Mouse (Mus musculus) mesoderm, embryonic 11.5 days (tissue): ENCODE measurements at regions not wholly inside any gene's neighbourhood (a gene's known extent, or its start where the extent isn't known, plus 50 kb on each side); places are given as distances from the start of the nearest gene placed in this dataset.

Source experiments
- DNase-seq: peaks from one replicate; pipeline ENCODE4 v3.0.0-alpha.2; 2012; ENCODE audit warnings: low read depth, low spot score

DNA sequence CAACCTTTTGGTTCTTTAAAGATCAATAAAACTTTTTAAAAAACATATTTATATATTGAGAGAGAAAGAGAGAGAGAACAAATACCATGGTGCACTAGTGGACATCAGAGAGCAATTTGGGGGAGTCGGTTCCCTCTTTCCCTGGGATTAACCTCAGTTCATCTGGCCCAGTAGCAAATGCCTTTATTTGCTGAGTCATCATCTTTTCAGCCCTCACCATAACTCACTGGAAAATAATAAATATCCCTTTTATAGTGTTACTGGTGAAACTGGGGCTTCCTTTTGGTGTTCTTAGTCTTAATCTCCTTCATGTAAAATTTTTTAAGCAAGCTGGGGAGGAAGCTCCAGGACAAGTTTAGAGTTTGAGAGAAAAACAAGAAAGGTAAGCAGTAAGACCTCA lies 105.3 kb upstream of the Arg1 start:
- DNase-seq, result no peak

DNA sequence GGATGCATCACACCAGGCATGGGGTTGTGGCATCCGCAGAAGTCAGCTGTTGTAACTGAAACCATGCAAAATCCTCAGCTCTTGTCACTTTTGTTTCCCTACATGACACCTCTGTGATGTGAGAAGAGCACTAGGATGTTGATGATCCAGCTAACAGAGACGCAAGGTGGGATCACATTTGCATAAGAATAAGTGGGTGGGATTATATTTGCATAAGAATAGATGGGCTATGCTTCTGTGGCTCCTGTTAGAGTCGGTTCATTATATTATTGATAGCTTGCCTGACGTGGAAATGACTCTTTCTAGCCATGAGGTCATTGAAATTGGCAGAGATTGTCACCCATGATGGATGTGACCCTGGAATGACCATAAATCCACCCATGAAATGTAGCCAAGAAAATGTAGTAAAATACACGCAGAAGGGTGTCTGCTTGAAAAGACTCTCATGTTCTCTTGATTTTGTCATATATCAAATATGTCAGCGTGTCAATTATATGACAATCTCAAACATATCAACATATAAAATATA lies 102.2 kb upstream of the Arg1 start:
- DNase-seq, result peak; percentile 23

DNA sequence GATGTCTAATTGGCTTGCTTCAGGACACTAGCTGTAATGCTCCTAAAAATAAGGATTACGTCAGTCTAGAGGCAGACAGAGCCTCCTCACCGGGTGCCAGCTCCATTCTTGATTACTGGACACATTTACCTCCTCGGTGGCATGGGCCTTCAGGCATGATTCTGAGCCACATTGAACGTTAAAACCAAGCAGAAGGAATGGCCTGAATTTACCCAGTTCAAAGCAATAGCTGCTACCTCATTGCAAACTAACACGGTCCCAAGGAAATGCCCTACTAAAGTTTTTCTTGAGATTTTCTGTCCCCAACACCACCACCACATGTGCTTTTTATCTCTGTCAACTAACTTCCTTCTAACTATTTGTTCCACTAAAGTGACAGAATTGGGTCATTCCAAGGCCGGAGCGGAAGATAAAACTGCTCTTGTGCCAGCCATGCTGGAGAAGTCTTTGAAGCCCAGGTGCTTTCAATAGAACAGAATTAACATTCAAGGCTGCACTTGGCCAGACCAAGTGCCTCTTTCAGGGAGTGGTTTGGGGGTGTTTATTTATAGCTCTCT lies 96.4 kb upstream of the Arg1 start:
- DNase-seq, result no peak

DNA sequence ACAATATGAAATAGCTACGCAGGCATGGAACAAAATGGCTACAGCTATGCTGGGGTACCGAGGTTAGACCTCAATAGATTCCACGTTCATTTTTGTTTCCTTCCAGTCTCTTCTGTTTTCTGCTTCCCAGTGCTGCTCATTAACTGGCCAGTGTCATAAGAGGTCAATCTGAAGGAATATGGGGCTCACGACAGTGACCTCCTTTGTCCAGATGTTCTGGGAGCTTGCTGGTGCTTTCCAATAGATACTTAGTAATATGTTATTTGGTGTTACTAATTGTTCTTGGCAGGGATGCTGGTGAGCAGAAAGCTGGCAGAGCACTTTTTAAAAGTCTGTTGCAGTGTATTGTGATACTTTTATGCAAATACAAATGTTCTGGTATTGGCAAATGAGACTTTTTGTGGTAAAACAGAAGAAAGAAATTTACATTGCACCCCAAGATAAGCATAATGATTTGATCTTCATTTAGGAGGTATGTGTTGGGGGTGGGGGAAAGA lies 95.8 kb upstream of the Arg1 start:
- no peak for DNase-seq

DNA sequence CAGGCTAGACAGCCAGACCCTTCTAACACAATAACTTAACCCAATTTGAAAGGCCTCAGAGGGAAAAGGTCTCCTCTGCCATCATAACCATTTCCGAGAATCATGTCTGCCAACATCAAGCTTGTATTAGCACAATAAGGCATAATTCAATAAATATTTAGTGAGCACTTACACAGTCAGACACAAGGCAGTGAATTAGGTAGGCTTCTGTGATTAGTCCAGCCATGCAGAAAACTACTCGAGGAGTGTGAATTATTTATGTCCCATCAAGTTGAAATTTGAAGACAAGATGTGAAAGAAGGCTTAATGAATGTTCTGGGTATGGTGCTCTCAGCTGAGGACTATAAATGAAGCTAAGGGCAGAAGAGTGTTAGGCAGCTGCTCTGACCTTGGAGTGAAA lies 91.7 kb upstream of the Arg1 start:
- DNase-seq, result no peak

DNA sequence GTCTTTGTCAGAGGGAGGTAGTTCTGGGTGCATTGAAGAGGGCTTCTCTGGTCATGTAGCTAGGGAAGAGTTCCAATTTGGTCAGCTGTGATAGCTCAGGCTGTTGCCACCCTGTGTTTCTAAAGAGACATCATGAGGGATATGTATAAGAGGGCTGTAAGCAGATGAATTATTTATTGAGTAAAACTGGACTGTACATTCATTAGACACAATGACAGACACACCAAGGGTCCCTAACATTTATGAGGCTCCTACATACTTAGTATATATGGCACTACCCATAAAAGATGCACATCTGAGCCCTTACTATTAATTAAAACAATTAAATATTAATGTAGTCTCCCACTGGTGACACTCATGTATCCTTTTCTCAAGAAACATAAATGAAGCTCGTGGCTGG lies 90.6 kb upstream of the Arg1 start:
- DNase-seq, result no peak

DNA sequence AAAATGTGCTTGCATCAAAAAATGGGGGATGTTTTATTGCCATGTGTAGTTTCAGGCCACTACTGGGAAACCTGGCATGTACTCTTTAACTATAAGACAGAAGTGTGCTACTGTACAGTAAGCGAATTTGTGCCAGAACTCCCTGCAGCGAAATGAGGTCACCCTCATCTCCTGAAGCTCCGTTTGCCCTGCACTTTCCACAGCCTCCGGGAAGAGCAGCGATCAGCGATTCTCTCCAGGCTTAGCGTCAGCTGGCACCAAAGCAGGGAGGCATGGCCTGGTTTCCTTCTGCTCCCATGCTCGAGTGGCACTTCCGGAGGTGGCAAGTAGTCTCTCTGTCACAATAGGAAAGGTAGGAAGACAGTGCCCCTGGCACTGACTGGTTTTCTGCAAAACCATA lies 88.8 kb upstream of the Arg1 start:
- DNase-seq, result no peak

DNA sequence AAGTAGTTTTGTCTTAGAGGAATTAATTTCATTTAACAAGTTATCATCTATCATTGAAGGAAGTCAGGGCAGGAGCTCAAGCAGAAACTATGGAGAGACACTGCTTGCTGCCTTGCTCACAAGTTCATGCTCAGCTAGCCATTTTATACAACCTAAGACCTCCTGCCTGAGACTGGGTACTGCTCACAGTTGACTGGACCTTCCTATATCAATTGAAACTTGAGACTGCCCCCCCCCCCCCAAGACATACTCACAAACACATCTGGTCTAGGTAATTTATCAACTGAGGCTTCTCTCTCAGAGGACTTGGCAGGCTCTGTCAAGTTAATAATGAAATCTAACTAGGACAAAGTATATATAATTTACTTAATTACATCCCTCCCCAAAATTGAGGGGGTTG lies 84.8 kb upstream of the Arg1 start:
- DNase-seq, result no peak

DNA sequence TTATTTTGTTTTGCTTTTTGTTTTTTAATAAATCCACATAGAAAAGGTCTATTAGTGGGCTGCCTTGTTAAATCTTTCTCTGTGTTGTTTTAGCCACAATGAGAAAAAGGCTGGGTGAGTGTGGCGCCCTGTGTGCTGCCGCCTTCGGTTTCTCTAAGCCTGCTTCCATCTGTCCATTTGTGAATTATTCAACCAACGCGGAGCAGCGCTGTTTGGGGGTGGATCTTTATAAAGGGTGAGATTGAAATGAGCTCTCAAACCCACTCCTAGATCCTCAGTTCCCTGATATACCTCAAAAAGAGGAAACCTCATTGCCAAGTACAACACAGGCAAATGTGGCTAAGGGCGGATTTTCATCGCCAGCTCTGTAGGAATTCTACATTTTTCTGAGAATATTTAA lies 74.0 kb upstream of the Arg1 start:
- DNase-seq, result no peak

DNA sequence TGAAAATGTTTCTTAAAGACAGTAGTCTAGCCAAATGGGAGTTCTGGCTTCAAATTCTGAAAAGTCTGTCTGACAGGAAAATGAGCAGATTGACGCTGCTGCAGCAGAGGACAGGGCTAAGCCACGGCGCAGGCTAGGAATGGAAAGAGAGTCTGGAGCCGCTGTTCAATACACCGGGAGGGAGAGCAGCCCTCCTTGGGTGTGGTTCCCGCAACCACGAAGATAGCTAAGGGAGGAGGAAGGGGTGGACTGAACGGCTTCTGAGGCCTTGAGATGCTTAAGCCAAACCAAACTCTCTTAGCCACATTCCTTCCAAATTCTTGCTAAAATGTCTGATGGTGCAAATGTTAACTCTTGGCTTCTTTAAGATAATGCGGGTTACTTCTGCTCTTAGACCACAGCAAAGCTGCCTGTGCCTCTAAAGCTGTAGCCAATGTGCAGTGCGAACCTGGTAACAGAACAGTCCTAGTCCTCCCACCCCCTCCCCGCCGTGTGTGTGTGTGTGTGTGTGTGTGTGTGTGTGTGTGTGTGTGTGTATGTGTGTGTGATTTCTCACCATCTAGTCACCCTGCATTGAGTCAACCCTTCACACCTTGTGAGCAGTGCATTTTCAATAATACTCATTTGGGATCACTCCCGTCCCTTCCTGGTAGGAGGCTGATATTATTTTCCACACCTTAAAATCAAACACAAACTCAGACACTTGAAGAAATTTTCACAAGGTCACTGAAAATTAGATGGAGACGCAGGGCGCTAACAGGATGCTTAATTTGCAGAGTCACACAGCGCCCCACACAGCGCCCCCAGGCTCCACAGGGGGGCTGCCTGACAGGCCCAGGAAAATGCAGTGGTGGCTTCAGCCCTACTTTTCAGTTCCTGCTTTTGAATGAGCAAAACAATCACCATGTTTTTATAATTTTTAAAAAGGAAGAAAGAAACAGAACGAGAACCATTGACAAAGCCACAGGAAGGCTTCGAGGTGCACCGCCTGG lies 73.2 kb upstream of the Arg1 start:
- DNase-seq, result no peak

DNA sequence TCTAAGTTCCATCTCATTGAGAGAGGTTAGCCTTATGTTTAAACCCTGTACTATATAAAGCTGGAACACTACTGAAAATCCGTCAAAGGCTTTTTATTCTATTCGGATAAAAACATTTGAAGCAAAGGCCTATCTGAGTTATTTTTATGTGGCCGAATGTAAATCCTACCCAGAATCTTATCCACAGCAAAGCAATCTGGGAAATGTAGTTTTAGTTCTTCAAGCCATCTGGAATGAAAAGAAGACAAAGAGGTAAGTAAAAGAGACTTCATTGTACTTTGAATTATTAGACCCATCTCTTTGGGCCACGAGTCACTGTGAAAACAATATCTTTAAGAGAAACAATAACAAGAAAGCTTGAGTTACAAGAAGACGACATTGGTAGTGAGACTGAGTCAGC lies 72.5 kb upstream of the Arg1 start:
- DNase-seq, result no peak

DNA sequence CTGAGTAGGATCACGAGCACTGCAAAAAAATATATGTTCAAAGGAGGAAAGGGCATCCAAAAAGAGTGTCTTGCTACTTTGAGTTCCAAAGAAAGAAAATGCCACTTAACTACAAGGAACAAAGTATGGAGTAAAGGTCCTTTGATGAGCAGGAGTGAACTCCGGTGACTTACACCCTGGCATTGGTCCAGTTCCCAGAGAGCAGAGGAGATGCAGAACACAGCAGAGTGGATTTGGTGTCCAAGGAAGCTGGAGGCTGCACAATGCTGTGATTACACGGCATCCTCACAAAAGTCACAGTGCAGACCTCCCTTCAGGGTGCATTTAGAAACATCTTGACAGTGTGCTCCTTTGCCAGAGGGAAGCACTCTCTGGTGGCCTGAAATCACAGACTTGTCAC lies 70.4 kb upstream of the Arg1 start:
- DNase-seq, result no peak

DNA sequence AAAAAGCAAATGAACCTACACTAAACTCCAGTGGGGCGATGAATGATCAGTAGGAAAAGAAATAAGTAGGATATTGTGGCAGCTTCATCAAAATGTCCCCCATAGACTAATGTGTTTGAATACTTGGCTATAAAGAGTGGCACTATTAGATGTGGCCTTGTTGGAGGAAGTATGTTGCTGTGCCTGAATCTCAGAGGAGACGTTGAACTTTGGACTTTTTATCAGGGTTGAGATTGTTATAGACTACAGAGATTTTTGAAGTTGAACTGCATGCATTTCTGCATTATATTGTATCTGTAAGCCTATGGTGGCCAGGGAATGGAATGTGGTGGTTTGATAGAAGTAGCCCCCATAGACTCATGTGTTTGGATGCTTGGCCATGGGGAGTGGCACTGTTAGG lies 68.5 kb upstream of the Arg1 start:
- DNase-seq, result no peak

DNA sequence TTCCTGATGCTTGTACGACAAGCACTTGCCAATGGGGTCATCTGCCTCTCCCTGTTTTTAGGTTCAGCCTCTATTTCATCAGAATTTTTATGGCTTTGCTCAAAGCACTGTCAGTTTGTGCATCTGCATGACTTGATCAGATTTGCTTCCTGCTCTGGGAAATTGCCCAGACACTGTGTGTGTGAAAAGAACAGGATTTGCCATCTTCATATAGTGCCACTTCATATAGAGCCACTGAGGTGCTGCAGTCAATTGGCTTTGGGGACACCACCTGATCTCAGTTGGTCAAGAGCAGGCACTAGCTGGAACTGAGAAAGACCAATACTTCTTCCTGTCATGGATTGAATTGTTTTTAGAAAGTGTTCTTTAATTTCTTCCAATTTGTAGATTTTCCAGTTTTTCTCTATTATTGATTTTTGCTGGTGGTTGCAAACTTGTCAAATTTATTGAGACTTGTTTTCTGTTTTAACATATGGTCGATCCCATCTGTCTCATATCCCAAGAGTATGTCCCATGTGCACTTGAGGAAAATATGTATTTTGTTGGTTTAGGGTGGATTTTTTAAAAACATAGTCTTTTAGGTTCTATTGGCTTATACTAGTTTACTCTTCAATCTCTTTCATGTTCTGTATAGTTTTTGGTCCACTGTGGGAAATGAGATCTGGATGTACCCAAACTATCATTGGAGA lies 62.8 kb upstream of the Arg1 start:
- DNase-seq, result no peak

DNA sequence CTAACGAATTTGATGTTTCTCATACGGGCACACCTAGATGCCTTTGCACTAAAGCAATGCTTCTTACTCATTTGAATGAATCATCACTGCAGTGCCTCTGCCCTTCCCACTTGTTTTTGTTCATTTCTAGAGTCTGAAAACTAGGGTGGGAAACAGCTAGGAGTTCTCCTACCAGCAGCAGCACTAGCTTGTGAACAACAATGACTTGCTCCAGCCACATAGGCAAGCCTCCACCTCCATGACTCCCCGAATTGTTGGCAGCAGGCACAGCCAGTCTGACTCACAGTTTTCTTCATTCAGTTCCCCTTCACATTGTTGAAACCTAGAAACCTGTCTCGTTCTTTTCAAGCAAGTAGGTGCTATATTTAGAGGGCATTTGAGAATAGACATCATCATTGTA lies 57.5 kb upstream of the Arg1 start:
- DNase-seq, result no peak

DNA sequence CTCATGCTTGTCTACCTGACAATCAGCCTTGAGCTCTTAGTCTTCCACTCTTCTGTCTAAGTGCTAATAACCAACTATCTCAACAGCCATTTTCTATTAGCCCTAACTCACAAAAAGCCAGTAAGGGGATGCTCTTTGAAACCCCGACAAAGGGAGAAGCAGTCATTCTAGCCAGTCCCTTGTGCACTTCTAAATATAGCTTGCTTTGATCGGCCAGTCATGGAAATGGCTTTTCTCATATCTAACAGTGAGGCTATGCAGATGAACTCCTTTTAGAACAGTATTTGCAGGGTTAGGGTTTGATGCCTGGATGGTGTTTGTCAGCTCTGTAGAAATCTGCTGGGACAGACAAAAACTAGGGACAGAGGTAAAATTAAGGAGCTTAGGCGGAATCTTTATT lies 54.5 kb upstream of the Arg1 start:
- no peak for DNase-seq
